Mouse (Mus musculus) liver, embryonic 11.5 days (tissue): ENCODE measurements around the gene Dynlrb1. TPM values are rescaled to one million over a fixed set of nuclear protein-coding genes. Genes with fewer than 3 reads are reported as not detected.

Experiments
- ATAC-seq: fragments of 200-750 bp; cut with Nextera tagmentation; replicated peaks from 2 replicates; pipeline ENCODE4 v1.8.0; 2017; ENCODE audit warnings: moderate number of reproducible peaks, mild to moderate bottlenecking, moderate TSS enrichment, moderate library complexity; ENCODE audit not compliant: low FRiP score
- DNase-seq: peaks from one replicate; pipeline ENCODE4 v3.0.0-alpha.2; 2017; ENCODE audit warnings: low spot score
- H3K27ac ChIP-seq: fragments of 300-500 bp; sonication (generic); 2 replicates; pipeline ENCODE4 v1.5.1; 2014; ENCODE audit warnings: mild to moderate bottlenecking, low read depth, low read length, control low read depth
- H3K27me3 ChIP-seq: fragments of 300-500 bp; sonication (generic); replicated peaks from 2 replicates; pipeline ENCODE4 v1.6.1; 2014; ENCODE audit warnings: low read length, mixed read lengths; ENCODE audit not compliant: control insufficient read depth, insufficient read depth
- H3K36me3 ChIP-seq: fragments of 300-500 bp; sonication (generic); 2 replicates; pipeline ENCODE4 v1.6.1; 2014; ENCODE audit warnings: mild to moderate bottlenecking, low read length, moderate library complexity, mixed read lengths; ENCODE audit not compliant: control insufficient read depth, insufficient read depth
- H3K4me1 ChIP-seq: fragments of 300-500 bp; sonication (generic); replicated peaks from 2 replicates; pipeline ENCODE4 v1.6.1; 2014; ENCODE audit warnings: low read length, mixed read lengths; ENCODE audit not compliant: control insufficient read depth, insufficient read depth
- H3K4me2 ChIP-seq: fragments of 300-500 bp; sonication (generic); 2 replicates; pipeline ENCODE4 v1.6.1; 2014; ENCODE audit warnings: mild to moderate bottlenecking, control low read depth, moderate library complexity
- H3K4me3 ChIP-seq: fragments of 300-500 bp; sonication (generic); 2 replicates; pipeline ENCODE4 v1.5.1; 2014; ENCODE audit warnings: low read depth, low read length, control low read depth
- H3K9ac ChIP-seq: fragments of 300-500 bp; sonication (generic); 2 replicates; pipeline ENCODE4 v1.6.1; 2014; ENCODE audit warnings: low read depth, low read length, control low read depth
- H3K9me3 ChIP-seq: fragments of 300-500 bp; sonication (generic); 2 replicates; pipeline ENCODE4 v1.6.1; 2016; ENCODE audit warnings: low read length, inconsistent platforms, mixed read lengths; ENCODE audit not compliant: control insufficient read depth
- WGBS: fragments of 180-500 bp; shearing (Covaris S2); extraction: QIAGEN DNeasy Blood & Tissue Kit; methylation state at CpG from one replicate; pipeline ENCODE4 v1.1.7; 2014; 5-methylcytosine and 5-hydroxymethylcytosine counted together
- polyA plus RNA-seq: library from polyadenylated mRNA; unstranded; fragments of >200 nt; fragmentation: Nextera tagmentation; extraction: Ambion mirVana; gene quantifications from 2 replicates; pipeline ENCODE4 v1.2.1, GENCODE M21; 2014

Gene Dynlrb1
- polyA plus RNA-seq, 1 experiment from 2014 or later = 289 TPM

GRCm38 (mm10) chr2:155246231-155246630, 9.9 kb downstream of the Dynlrb1 start:
- Histone ChIP-seq H3K9me3 (no peaks in the 10 kb centered on the region), H3K4me3 (no peak overlapping the region), H3K36me3 (peaks cover 56% of the 10 kb centered on the region), H3K27ac (no peak overlapping the region), H3K9ac (no peak overlapping the region), H3K4me2 (no peak overlapping the region), H3K27me3 (no peaks in the 10 kb centered on the region), H3K4me1 (no peaks in the 10 kb centered on the region)
- no peak for ATAC-seq
- no peak for DNase-seq
- 80% methylated on average over 4 of the region's 4 CpGs for WGBS

DNA sequence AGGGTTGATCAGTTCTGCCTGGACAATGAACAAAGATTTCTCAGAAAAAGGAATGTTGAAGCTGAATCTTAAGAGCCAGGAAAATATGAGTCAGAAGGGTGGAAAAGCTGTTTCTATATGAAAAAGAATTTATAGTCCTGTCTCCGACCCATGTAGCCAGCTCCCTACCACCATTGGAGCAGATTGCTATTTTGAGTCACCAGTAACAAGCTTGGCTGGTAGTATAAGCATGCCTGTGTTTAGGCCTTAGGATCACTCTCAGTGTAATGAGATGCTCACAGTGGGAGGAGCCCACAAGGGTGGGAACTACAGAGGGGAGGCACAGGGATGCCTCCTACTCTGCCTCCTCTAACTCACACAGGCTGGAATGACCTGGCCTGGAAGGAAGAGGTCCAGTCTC, 11.9 kb downstream of the Dynlrb1 start:
- Histone ChIP-seq H3K9ac (no peak overlapping the region), H3K36me3 (peaks cover 50% of the 10 kb centered on the region), H3K4me1 (no peaks in the 10 kb centered on the region), H3K27me3 (no peaks in the 10 kb centered on the region), H3K9me3 (no peaks in the 10 kb centered on the region), H3K4me3 (no peak overlapping the region), H3K4me2 (no peak overlapping the region), H3K27ac (no peak overlapping the region)
- WGBS = 86% methylated on average over 1 of the region's 1 CpGs
- ATAC-seq (no peak), DNase-seq (no peak)

DNA sequence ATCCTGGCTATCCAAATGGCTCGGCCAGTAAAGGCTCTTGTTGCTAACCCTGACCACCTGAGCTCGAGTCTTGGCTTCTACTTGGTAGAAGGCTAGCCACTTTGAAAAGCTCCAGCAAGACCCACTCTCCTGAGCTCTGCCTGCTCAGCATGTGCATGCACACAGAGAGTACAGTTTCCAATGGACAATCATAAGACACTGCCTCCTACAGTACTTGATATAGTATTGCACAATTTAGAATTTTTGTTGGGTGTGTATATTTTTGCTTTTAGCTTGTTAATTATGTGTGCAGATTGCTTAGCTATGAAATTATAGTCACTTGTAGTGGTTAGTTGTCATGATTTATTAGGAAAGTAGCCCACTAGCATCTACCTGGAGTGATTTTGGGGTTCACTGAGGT, 12.4 kb downstream of the Dynlrb1 start:
- no peak overlapping the region for H3K27ac ChIP-seq
- H3K27me3 ChIP-seq = no peaks in the 10 kb centered on the region
- H3K4me3 ChIP-seq = no peak overlapping the region
- 78% methylated on average over 2 of the region's 2 CpGs for WGBS
- DNase-seq (no peak), ATAC-seq (no peak)
- H3K9me3 ChIP-seq = no peaks in the 10 kb centered on the region
- H3K36me3 ChIP-seq = peaks cover 50% of the 10 kb centered on the region
- no peak overlapping the region for H3K4me2 ChIP-seq
- no peak overlapping the region for H3K9ac ChIP-seq
- no peaks in the 10 kb centered on the region for H3K4me1 ChIP-seq

DNA sequence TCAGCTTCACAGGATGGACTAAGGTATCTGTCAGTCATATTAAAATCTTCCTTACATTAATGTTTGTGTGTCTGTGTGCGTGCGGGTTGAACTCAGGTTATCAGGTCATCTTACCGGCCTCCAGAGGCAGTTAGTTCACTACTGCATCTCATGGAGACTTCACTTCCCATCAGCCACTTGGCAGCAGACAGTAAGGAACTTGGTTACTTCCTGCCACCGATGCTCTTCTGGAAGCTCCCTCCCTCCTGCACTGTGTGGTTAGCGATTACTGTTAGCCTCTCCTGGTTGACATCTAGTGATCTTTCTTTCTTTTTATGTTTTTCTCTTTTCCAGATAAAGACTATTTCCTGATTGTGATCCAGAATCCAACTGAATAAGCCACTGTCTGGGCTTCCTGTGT, 13.3 kb downstream of the Dynlrb1 start:
- no peak overlapping the region for H3K4me3 ChIP-seq
- no peaks in the 10 kb centered on the region for H3K27me3 ChIP-seq
- no peak overlapping the region for H3K4me2 ChIP-seq
- no peak overlapping the region for H3K9ac ChIP-seq
- ATAC-seq (no peak), DNase-seq (no peak)
- H3K36me3 ChIP-seq = peaks cover 46% of the 10 kb centered on the region
- H3K27ac ChIP-seq = no peak overlapping the region
- no peaks in the 10 kb centered on the region for H3K4me1 ChIP-seq
- 78% methylated on average over 5 of the region's 5 CpGs for WGBS
- no peaks in the 10 kb centered on the region for H3K9me3 ChIP-seq

DNA sequence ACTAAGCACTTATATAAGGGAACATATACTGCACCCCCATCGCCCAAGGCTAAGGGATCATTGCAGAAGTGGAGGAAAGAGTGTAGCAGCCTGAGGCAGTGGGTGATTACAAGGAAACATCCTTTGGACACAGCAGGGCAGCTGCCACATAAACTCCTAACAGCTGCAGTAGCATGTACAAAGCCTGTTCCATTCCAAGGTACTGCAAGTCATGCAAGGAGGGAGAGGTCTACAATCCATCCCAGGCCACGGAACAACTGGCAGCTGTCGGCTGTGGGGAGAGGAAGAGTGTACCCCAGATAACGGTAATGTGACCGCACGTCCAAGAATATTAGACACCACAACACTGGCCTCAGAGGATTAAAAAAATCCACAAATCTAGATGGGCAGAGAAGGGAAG, 29.2 kb downstream of the Dynlrb1 start:
- Histone ChIP-seq H3K27me3 (no peaks in the 10 kb centered on the region), H3K4me1 (no peaks in the 10 kb centered on the region), H3K9me3 (no peaks in the 10 kb centered on the region), H3K4me2 (no peak overlapping the region), H3K9ac (no peak overlapping the region), H3K27ac (no peak overlapping the region), H3K4me3 (no peak overlapping the region), H3K36me3 (no peaks in the 10 kb centered on the region)
- WGBS = 77% methylated on average over 6 of the region's 6 CpGs
- ATAC-seq = no peak
- no peak for DNase-seq

DNA sequence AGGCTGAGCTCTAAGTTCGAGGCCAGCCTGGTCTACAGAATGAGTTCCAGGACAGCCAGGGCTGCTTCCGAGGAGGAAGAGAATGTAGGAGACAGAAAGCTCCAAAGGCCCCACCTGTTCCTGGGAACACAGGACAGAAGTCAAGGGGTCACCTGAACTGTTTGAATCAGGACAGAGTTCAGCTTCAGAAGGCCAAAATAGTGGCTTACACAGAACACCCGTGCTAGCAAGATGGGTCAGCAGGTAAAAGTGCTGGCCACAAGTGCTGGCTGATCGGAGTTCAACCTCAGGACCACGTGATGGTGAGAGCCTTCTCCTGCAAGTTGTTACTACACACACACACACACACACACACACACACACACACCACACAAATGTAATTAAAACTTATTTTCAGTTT, 30.6 kb downstream of the Dynlrb1 start:
- no peak overlapping the region for H3K4me3 ChIP-seq
- H3K27me3 ChIP-seq = no peaks in the 10 kb centered on the region
- H3K27ac ChIP-seq = no peak overlapping the region
- no peaks in the 10 kb centered on the region for H3K9me3 ChIP-seq
- 72% methylated on average over 5 of the region's 5 CpGs for WGBS
- H3K4me2 ChIP-seq = no peak overlapping the region
- no peaks in the 10 kb centered on the region for H3K4me1 ChIP-seq
- no peak overlapping the region for H3K9ac ChIP-seq
- ATAC-seq (no peak), DNase-seq (no peak)
- H3K36me3 ChIP-seq = no peaks in the 10 kb centered on the region

DNA sequence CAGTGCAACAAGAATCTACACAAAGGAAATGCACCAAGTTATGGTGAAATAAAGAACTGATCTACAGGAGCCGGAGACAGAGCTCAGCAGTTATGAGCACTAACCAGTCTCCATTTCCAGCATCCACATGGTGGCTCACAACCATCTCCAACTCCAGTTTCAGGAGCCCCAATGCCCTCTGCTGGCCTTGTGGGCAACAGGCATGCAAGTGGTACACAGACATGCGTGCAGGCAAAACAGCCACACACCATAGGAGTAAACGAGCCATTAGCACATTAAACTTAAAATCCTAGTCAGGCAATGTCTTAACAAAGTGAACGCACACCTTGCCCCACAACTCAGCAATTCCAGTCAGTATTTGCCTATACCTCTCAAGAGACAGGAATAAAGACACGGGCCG, 35.6 kb downstream of the Dynlrb1 start:
- Histone ChIP-seq H3K9ac (no peak overlapping the region), H3K9me3 (no peaks in the 10 kb centered on the region), H3K4me3 (no peak overlapping the region), H3K4me1 (peaks cover under 1% of the 10 kb centered on the region), H3K27me3 (no peaks in the 10 kb centered on the region), H3K36me3 (no peaks in the 10 kb centered on the region), H3K4me2 (no peak overlapping the region), H3K27ac (no peak overlapping the region)
- no peak for ATAC-seq
- DNase-seq = no peak
- WGBS = 83% methylated on average over 6 of the region's 6 CpGs

GRCm38 (mm10) chr2:155272396-155273170, 36.2 kb downstream of the Dynlrb1 start:
- Histone ChIP-seq H3K9me3 (no peaks in the 10 kb centered on the region), H3K27me3 (no peaks in the 10 kb centered on the region), H3K9ac (no peak overlapping the region), H3K4me3 (no peak overlapping the region), H3K27ac (no peak overlapping the region), H3K4me2 (no peak overlapping the region), H3K36me3 (no peaks in the 10 kb centered on the region), H3K4me1 (peaks cover 5% of the 10 kb centered on the region)
- ATAC-seq (no peak), DNase-seq (no peak)
- WGBS = 75% methylated on average over 10 of the region's 10 CpGs

DNA sequence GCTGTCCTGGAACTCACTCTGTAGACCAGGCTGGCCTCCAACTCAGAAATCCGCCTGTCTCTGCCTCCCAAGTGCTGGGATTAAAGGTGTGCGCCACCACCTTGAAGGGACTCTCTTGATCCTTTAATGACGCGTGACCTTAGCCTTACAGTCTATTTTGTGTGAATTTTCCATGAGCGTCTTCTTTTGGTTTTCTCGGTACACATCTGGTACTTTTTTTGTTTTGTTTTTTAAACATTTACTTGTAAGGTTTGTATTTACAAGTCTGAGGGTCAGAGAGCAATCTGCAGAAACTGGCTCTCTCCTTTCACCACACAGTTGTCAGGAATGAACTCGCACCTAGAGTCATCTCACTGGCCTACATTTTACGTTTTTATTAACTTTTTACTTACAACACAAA, 37.3 kb downstream of the Dynlrb1 start:
- no peak overlapping the region for H3K9ac ChIP-seq
- 82% methylated on average over 8 of the region's 8 CpGs for WGBS
- DNase-seq (no peak), ATAC-seq (no peak)
- no peak overlapping the region for H3K27ac ChIP-seq
- peaks cover 4% of the 10 kb centered on the region; the same call in 1 of the 2 replicates for H3K36me3 ChIP-seq
- H3K4me2 ChIP-seq = no peak overlapping the region
- H3K4me3 ChIP-seq = no peak overlapping the region
- H3K4me1 ChIP-seq = peaks cover 5% of the 10 kb centered on the region
- no peaks in the 10 kb centered on the region for H3K9me3 ChIP-seq
- no peaks in the 10 kb centered on the region for H3K27me3 ChIP-seq
